ENCODE assay signal across 21 mouse cellular contexts in the genomic region with DNA sequence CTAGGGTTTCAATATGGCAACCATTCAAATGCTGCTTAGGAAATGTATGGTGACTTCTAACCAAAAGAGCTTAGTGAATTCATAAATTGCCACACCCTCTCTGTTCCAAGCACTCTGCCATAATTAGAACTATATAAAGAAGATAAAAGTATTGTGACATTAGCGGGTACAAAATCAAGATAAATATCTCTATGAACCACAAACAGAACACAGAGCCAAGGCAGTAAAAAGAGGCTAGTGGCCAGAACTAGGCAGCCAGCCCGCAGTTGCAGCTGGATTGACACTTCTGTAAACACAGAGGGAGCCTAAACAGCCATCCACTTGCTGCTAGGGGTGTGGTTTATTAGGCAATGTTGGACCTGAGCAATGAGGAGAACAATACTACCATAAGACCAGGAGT.
DNase-seq lines count a peak whose midpoint lies in the region; ATAC-seq and TF ChIP-seq lines count a peak whose summit lies in the region.
"Had no signal": no experiment of that assay in that cellular context is flagged by ENCODE, and none has a peak within 500 bp of the region (broad histone marks: within the 10 kb centered on the region; RNA-seq: fewer than 3 reads in every experiment).

No protein-coding gene starts in this region.

- no peak for TF ChIP-seq POLR2A in lung, adult 2 months (IDR thresholded peaks at IDR 0.05; ENCODE audit: borderline replicate concordance, extremely low read depth, low read depth, low read length)

- WGBS in lung, adult 2 months: 11% methylated on average over 2 of the region's 2 CpGs

- H3K4me1 ChIP-seq in lung, adult 2 months (ENCODE audit: control insufficient read depth, insufficient read depth, low read length): no peaks in the 10 kb centered on the region
- H3K4me1 ChIP-seq: forebrain, embryonic 10.5 days; intestine, embryonic 15.5 days; limb, embryonic 15.5 days; lung, embryonic 15.5 days had no signal

- DNase-seq in gastrocnemius, postnatal 14 days: peak; percentile 4
- no peak for DNase-seq in gastrocnemius, postnatal 10 days
- peak; percentile 6 for DNase-seq in lung, postnatal 10 days
- DNase-seq in lung, adult 2 months: no peak
- DNase-seq in adipocyte (ENCODE audit: low spot score): peak; percentile 84
- no peak for DNase-seq in thymus, postnatal 10 days (ENCODE audit: low spot score in 2 of 2)
- DNase-seq in frontal cortex, postnatal 36 days (ENCODE audit: low spot score in 2 of 2): no peak
- DNase-seq: adrenal gland, postnatal 36 days; cerebellum, adult 11-12 months; cerebellum, postnatal 14 days; embryo, embryonic 11 days; forebrain, postnatal 0 days; heart, adult 18-20 months; thymus, postnatal 36 days had no signal

- no peak for TF ChIP-seq CTCF in lung, adult 2 months (IDR thresholded peaks at IDR 0.05; ENCODE audit: insufficient read depth, low read length)

- intact Hi-C loops in gastrocnemius, postnatal 14 days (cut with DNase I; ENCODE audit: low total_unique reads): no loop called here

- ATAC-seq in megakaryocyte progenitor cell, adult 5-6 weeks (replicated peaks; ENCODE audit: poor library complexity): peak; percentile 86
- ATAC-seq: forebrain, postnatal 0 days; intestine, embryonic 15.5 days had no signal

- no peak overlapping the region for H3K4me3 ChIP-seq in lung, adult 2 months (replicated peaks; ENCODE audit: extremely low read depth, low read depth, low read length)
- H3K4me3 ChIP-seq: forebrain, embryonic 10.5 days; heart, embryonic 13.5 days; intestine, embryonic 15.5 days; layer of hippocampus, adult 2 months; limb, embryonic 15.5 days; lung, embryonic 15.5 days had no signal

Comparison
In these comparisons a context has a peak if more than half of its experiments do, and no peak if none do; other contexts are left out.
1. DNase-seq: peak in gastrocnemius, postnatal 14 days (single experiment), lung, postnatal 10 days (single experiment) and adipocyte (single experiment); none in gastrocnemius, postnatal 10 days (single experiment), lung, adult 2 months (single experiment), thymus, postnatal 10 days (0 of 2) and frontal cortex, postnatal 36 days (0 of 2).